Mouse (Mus musculus): ENCODE results near the gene Gm10282.

The Gm10282 gene

GRCm38 (mm10) chr8:72305210-72305905 lies at the start of gene Gm10282:
Gm10282 (minus strand) TSS chr8:72305260.
- DNase-seq = no peak

GRCm38 (mm10) chr8:72354272-72354671 lies 49.2 kb upstream of the Gm10282 start:
- DNase-seq = peak; percentile 72

GRCm38 (mm10) chr8:72353700-72354045 lies 48.6 kb upstream of the Gm10282 start:
- DNase-seq = no peak

GRCm38 (mm10) chr8:72352951-72353699 lies 48.1 kb upstream of the Gm10282 start:
- DNase-seq = no peak

GRCm38 (mm10) chr8:72351405-72352005 lies 46.4 kb upstream of the Gm10282 start:
- DNase-seq = no peak

GRCm38 (mm10) chr8:72350727-72351126 lies 45.7 kb upstream of the Gm10282 start:
- DNase-seq = peak; percentile 45

GRCm38 (mm10) chr8:72349838-72350237 lies 44.8 kb upstream of the Gm10282 start:
- no peak for DNase-seq

GRCm38 (mm10) chr8:72348956-72349355 lies 43.9 kb upstream of the Gm10282 start:
- DNase-seq = no peak

GRCm38 (mm10) chr8:72348114-72348513 lies 43.1 kb upstream of the Gm10282 start:
- DNase-seq = no peak

- peak; percentile 39 for DNase-seq
Observed at GRCm38 (mm10) chr8:72347553-72347952, 42.5 kb upstream of the Gm10282 start.

GRCm38 (mm10) chr8:72343725-72344124 lies 38.7 kb upstream of the Gm10282 start:
- DNase-seq = no peak

GRCm38 (mm10) chr8:72342556-72343300 lies 37.7 kb upstream of the Gm10282 start:
- no peak for DNase-seq

GRCm38 (mm10) chr8:72337034-72337433 lies 32.0 kb upstream of the Gm10282 start:
- DNase-seq = no peak

GRCm38 (mm10) chr8:72336273-72336672 lies 31.2 kb upstream of the Gm10282 start:
- no peak for DNase-seq

GRCm38 (mm10) chr8:72334144-72334641 lies 29.1 kb upstream of the Gm10282 start:
- no peak for DNase-seq

GRCm38 (mm10) chr8:72333429-72334143 lies 28.5 kb upstream of the Gm10282 start:
- DNase-seq = no peak

GRCm38 (mm10) chr8:72331631-72332030 lies 26.6 kb upstream of the Gm10282 start:
- no peak for DNase-seq

GRCm38 (mm10) chr8:72330806-72331516 lies 25.9 kb upstream of the Gm10282 start:
- no peak for DNase-seq

- DNase-seq = no peak
Observed at GRCm38 (mm10) chr8:72329116-72329515, 24.1 kb upstream of the Gm10282 start.

GRCm38 (mm10) chr8:72324708-72325107 lies 19.6 kb upstream of the Gm10282 start:
- no peak for DNase-seq

GRCm38 (mm10) chr8:72324036-72324706 lies 19.1 kb upstream of the Gm10282 start:
- no peak for DNase-seq

Measured in lung, postnatal 14 days (tissue).